Mouse (Mus musculus): ENCODE results near the gene Ptprd.

GRCm38 (mm10) chr4:77662309-77662708, 549.5 kb downstream of the Ptprd start:
- no peak for TF ChIP-seq CTCF (conservative IDR thresholded peaks at IDR 0.05; ENCODE audit: low read length)
- no peak for TF ChIP-seq POU5F1 (IDR thresholded peaks at IDR 0.05; ENCODE audit: borderline replicate concordance, low read length)
- no peak for TF ChIP-seq NANOG (IDR thresholded peaks at IDR 0.05; ENCODE audit: borderline replicate concordance, low read length)
